Mouse (Mus musculus) embryo, embryonic 11 days (tissue): ENCODE measurements around the gene Grin2c.
A peak's percentile ranks its signal among the peaks of the same experiment; 100 is the strongest.

Source experiments
- DNase-seq: peaks from one replicate; pipeline ENCODE4 v3.0.0-alpha.2; 2015

Grin2c gene

DNA sequence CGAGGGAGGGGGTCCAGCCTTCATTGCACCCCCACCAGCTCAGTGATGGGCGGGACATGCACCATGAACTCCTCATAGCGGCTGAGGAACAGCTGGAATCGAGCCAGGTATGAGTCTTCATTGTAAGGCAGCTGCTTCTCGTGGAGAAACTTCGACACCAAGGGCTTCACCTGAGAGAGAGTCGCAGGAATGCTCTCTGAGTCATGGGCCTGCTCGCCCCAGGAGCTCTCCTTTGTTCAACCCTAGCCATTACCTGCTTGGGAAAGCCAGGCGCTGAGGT, 16.4 kb upstream of the Grin2c start:
- no peak for DNase-seq

DNA sequence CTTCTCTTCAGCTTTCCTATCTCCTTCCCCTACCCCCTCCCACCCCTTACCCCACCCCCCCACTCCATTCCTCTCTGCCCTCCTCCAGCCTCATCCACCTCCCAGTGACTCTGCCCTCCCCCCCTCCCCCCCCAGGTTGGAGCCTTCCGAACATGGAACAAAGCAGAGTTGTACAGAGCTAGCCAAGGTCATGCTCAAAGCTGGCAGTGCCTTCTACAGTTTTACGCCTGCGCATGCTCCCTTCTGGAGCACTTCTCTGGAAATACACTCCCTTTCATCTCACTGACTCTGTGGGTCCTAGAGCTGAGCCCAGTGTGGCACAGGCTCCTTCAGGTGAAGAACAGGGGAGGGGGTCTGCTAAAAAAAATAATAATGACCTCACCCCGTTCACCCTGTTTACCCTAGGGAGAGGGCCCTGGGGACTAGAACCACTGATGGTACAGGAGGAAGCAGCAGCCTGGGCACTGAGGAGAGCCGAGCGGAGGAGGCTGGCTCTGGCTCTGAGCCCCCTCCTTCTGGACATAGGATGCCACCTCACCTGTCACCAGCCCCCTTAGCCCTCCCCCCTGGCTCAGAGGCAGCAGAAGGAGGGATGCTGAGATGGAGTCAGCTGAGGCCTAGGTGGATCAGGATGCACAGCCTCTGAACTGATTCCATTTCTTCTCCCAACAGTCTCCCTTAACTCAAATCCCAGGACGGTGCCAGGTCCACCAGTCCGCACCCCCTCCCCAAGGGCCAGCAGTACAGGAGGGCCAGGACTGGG, 15.9 kb upstream of the Grin2c start:
- DNase-seq: no peak

DNA sequence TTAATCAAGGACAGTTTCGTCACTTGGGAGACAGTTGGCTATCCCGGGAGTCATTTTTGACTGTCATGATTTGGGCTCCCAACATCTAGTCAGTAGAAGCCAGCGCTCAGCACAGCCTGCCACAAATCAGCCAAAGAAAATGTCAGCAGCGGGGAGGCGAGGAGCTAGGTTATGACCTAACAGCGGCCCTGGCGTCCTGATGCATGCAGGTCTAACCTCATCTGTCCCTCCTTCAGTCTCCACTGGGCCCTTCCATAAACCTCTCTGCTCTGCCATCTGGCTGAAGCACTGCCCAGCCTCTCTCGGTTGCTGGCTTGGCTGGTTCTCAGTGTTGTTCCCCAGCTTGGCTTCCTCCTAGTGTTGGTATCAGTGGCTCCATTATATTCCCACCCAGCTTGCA, 15.3 kb upstream of the Grin2c start:
- DNase-seq: no peak

DNA sequence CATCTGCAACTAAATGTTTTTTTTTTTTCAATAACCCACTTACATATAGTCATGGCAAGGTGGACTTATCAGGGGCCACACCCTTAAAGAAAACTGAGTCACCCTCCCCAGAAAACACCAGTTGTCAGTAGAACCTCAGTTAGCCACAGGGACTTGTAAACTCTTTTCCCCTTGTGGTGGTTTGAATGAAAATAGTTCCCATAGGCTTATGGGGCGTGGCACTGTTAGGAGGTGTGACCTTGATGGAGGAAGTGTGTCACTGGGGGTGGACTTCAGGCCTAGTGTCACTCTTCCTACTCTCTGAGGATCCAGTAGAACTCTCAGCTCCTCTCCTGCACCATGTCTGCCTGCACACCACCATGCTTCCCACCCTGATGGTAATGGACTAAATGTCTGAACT, 12.7 kb upstream of the Grin2c start:
- no peak for DNase-seq

DNA sequence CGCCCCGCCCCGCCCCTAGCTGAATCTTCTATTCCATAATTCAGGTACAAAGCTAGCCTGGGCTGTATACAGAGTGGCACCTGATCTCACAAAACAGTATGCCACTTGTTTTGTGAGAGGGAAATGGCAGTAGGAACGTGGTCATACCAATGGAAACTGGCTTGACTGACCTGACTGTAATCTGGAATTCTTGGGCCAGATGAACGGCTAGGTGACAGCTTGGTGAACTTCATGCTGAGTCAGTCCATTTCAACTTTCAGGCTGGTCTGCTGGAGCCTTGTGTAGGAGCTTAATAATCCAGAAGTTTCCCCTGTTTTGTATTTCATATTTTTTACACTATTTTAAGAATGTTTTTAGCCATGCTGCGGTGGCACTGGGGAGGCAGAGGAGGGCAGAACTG, 11.1 kb upstream of the Grin2c start:
- DNase-seq: no peak

DNA sequence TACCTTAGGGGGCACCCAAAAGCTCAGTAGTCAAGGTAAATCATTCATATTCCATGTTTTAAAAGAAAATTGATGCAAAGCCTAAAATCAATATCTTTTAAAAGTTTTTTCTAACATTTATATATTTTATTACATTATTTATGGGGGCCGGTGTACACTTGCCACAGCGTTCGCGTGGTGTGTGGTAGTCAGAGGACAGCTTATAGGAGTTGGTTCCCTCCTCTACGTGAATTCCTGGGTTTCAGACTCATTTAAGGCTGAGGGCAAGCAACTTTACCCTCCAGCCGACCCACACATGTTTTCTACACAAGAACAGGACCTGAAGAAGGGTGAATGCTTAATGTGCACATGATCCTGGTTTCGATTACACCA, 10.5 kb upstream of the Grin2c start:
- no peak for DNase-seq

DNA sequence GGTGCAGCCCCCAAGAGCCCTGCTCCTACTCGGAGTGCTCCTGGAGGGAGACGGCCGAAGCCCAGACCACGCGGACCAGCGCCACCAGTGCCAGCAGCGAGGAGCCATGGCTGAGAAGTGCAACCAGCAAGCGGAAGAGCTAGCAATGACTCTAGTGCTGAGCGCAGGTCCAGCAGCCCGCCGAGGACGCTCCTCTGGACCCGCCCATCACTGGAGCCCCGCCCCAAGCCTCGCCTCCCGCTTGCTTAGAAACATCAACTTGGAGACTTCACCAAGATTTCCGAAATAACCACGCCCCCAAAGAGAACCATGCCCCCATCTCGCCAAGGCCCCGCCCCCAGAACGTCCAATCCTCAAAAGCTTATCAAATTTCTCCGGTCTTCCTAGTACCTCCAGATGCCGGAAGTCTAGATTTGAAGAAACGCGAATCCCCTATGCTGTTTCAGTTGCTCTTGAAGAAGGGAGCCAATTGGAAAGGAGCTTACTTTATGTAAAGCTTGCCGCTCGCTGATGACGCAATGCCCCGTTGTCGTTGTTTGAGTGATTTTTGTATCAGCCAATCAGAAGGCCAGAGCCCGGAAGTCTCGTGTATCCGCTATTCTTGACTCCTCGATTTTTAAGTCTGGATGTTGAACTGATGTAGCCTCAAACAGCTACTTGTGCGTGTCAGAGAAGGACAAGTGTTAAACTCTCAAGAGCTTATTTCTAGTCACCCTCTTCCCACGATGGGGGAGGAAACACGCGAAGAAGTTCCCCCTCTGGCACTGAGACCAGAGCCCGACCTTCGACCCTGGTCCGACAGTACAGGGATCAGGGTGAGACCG, 9.9 kb upstream of the Grin2c start, which contains the start of gene Fdxr:
TSS of gene Fdxr (minus strand) at position 271 of the 824 bp plus-strand sequence.
- DNase-seq: peak; percentile 99

DNA sequence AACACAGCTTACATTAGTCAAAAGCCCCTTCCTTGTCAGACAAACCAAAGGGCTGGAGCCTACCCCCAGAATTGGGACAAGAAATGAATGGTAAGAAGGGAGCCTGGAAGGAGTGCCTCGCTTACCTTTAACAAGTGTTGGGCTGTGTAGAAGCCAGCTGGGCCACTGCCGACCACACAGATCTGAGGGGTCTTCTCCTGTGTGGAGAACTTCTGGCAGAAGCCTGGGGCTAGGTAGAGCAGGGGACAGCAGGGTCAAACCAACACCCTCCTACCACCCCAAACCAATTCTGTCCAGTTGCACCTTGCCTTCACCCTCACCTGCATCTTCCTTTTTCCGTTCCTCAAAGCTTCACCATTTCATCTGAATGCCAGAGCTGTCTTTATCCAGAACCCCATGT, 8.9 kb upstream of the Grin2c start:
- DNase-seq: no peak

DNA sequence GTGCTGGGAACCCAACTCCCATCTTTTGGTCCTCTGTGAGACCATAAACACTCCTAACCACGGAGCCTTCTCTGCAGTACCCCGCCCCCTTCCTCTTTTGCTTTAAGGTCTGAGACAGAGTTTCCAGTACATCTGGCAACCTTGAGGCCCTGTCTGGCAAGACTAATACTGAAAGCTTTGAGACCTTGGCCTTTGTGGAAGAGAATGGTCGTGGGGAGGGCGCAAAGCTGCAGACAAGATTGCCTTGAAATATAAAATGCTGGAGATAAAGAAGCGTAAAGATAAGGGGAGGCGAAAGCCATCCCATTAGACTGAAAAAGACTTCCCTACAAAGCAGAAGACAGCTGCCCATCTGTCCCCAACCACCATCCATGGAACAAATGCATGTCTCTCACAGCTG, 8.5 kb upstream of the Grin2c start:
- DNase-seq: no peak

DNA sequence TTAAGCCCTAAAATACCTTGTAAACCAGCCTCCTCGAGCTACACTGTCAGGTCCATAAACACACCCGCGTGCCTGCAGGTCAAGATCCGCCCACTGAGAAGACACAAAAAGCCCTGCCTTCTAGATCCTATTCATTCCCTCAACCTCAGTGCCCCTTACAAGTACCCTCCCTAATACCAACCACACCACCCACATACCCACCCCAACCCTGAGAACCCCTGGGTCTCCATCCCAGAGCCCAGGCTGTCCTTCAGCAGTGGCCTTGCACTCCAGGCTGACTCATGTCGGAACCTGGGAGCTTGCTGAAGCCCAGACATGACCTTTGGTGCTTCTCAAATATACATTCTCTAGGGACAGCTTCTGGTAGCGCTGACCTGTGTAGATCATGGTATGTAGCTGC, 7.7 kb upstream of the Grin2c start:
- DNase-seq: no peak

DNA sequence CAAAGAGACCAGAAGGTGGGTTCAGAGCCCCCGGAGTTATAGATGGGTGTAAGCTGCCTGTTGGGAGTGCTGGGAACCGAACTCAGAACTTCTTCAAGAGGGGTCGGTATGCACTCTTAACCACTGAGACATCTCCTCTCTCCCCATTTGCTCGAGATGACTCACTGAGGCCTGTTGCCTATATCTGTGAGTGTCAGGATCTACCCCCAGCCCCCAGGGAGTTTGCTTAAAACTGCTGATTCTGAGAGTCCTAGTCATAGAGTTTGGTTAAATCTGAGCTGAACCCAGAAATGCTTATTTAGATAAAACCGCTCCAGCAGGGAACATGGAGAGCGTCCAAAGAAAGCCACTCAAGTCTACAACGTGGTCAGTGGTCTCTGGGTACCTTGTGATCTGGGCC, 7.1 kb upstream of the Grin2c start:
- no peak for DNase-seq

DNA sequence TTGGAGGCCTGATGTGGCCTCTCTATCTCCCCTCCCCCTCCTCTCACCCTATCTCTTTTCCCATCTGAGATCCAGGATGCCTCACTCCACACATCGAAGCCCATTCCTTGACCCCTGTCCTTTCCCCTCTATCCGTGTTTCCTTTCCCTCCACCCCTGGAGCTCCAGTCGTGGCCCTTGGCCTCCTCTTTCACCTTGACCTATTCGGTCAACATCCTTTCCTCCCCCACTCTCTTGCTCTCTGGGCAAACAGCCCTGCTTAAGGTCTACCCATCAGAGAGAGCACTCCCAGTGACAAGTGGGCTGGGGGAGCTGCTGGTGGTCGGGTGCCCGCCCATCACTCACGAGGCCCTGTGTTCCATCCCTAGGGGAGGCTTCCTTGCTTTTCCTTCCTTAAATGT, 6.7 kb upstream of the Grin2c start:
- DNase-seq: no peak

DNA sequence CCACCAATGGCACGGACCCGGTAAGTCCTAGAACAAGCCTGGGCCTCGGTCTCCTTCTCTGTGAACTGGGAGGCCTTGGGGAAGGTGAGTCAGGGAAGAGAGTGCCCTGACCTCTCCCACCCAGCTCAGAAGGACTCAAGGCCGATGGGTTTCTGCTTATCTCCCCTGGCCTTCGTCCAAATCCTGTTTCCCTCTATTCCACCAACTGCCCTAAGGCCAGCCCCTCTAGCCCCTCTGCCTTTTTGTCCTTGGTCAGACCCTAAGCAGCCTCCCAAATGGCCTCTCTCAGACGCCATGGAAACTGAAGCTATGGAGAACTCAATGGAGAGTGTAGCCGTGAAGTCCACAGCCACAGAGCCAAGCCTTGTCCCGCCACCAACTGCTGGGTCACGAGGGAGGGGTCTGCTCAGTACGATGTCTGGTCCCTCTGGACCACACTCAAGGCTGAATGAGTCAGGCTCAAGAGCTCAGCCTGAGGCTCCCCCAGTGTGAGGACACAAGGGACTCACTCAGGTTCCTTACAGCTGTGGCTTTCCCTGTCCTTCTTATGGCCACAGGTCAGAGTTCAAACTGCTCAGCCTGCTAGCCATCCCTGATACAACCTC, 6.0 kb upstream of the Grin2c start:
- no peak for DNase-seq

DNA sequence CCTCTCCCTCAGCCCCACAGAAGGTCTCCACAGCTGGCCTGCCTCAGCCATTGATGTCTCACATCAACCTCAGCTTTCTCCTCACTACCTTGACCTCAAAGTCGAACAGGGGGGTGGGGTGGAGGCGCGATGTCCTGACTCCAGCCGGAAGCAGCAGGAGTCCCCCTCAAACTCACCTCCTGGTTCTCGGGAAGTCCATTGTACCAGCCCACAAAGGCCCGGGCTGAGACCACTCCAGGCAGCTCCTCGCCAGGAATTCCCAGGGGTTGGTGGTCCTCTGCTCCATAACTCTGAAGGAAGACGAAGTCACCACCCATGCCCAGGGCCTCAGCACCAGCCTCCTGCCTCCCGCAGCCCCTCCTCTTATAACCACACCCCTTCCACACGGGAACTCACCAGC, 4.4 kb upstream of the Grin2c start:
- no peak for DNase-seq

DNA sequence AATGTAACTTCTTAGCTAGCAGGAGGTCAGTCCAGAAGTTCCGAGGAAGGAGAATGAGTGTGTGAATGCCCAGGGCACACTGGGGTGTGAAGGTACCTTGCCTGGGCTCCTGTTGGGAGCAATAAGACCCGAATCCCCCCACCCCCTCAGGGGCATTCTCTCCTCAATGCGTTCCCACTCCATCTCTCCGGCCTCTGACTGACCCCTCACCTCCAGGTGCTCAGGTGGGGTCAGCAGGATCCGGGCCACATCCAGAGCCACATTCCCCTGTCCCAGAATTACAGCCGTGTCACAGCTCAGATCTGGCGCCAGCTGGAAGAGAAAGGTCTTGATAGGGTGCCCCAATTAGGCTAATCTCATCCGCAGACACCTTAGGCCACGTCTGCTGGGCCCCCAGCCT, 4.0 kb upstream of the Grin2c start:
- DNase-seq: no peak

DNA sequence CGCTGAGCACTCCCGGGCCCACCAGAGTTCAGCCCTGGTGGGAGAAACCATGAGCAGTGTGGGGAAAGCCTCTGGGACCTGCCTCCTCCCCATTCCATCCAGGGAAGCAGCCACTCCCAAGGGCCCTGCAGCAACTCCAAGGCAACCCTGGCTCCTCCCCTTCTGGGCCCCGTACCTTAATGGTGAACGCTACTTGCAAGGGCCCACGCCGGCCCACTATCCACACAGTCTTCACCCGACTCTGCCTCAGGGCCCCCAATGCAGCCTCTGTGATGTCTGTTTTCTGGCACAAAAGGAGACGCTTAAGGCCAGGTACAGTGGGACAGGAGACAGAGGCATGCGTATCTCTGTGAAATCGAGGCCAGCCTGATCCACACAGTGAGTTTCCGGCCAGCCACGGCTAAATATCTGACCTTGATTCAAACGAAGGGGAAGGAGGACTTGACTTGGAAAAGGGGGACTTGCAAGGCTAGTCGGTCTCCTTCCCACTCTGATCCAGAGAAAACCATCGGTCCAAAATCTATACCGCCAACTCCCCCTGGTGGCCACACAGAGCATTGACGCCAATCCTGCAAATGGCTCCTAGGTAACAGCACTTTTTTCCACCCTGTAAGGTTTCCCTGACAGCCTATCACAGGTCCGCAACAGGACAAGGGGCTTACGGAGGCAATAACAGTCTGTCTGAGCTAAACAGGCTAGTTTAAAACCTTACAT, 3.3 kb upstream of the Grin2c start:
- DNase-seq: peak; percentile 82

DNA sequence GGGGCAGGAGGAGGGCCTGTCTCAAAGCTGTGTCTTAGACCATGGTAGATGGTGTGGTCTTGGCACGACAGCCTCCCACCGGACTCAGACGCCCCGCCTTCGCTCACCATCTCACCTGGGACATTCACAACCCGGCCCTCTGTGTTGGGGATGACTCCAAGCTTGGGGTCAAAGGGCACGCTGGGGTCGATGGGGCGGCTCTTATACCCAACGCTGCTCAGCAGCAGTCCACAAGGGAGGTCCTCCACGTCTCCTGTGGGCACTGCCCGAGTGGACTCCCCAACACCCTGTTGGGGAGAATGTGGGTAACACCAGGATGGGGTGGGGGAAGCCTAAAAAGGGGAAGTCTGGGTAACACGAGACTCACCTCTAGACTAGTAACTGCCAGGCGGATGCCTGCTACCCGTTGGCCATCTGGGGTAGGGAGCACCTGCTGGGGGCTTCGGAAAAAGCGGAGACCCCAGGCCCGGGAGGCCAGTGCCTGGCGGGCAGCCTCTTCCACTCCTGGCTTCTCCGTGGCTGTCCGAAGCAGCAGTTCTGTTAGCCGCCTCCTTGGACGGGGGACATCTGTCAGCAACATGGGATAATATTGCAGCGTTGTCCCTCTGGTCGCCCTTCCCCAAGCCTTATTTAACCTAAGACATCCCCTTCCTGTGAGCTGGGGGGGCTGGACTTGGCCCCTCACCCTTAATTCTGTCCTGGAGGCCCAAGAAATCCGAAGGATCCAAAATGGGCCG, 2.5 kb upstream of the Grin2c start:
- DNase-seq: no peak

DNA sequence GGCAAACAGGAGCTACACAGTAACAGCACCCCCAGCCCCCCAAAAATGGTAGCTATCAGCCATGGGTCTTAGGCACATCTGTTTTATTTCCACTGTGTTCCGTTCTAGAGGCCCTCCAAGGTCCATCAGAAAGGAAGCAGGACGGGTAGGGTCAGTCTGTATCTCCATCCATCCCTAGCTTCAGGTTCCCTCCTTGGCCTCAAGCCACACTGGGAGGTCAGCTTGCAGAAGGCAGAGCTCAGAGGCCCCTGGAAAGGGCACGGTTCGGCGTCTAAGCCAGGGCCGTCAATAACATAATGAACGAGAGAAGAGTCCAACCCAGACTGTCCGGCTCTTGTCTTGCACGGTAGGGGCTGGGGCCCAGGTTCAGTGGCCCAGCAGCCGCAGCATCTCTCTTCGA, 915 bp upstream of the Grin2c start:
- no peak for DNase-seq

DNA sequence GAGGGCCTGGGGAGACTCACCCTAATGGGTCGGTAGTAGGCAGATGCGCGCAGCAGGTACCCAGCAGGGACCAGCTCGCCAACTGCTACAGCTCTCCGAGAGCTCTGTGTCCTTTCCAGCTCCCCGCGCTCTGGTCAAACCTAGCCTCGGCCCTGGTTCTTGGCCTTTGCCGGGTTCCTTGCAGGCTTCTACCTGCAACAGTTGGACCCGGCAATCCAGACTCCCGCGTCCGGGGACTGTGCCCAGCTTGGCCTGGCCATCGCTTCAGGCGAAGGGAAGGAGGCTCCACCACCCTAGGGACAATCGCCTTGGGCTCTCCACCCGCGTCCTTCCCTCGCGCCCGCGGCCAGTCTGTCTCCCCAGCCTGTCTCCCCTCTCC, 654 bp downstream of the Grin2c start:
- no peak for DNase-seq

DNA sequence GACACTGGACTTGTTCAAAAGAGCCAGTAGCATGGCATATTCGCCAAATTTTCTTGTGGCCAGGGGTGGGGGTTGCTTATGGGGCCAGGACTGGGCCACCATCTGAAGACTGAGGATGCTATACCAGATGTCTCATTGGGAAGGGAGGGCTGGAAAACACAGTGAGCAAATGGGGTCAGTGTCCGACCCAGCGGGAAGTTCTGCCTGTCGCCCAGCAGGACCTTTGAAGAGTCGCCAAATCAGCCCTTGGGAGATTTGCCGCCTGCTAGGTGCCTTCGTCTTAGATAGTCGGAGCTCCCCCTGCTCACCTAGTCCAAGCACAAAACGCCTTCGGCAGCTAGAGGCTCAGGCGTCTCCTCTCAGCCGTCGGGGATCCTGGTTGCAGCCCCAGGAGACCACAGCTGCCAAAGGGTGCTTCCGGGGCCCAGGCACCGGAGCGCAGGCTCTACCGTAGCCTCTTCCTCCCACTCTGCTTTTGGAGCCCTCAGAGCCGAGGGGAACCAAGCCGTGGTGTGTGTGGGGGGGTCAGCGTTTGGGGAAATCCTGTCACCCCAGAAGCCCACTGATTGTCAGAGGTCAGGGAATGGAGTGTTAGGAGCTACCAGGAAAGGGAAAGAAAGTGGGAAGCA, 1.2 kb downstream of the Grin2c start:
- DNase-seq: no peak

DNA sequence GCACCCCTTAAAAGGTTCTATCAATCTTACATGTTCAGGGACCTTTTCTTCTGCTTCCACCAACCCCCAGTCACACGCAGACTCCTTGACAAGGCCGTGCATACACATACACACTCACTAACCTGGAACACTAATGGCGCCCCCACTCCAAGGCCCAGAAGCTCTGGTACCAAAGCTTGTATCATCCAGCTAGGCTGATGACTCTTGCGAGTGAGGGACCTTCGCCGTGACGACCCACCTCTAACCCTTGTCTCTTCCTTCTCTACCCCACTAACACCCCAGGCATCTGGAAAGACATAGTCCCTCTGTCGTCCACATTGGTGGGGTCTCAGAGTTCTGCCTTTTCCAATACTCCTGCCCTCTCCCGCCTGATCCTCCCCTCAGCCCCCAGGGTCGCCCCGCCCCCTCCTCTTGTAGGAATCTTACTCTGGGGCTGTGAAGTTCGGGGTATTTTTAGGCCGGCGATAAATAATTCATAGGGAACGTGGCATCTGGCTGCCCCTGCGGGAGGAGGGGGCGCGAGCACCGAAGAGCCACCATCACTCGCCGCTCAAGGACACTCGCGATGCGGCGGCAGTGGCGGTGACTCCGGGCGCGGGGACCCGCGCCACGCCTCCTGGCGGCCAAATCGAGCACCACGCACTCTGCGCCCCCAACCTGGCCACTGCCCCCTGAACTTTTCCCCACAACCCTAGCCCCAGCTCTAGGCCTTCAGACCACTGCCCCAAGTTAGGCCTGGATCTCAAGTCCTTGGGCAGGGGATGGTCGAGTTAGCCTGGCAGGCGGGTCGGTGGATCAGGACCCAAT, 2.0 kb downstream of the Grin2c start:
- DNase-seq: peak; percentile 77
